Mouse (Mus musculus) intestine, embryonic 16.5 days (tissue): ENCODE results near the gene Mcm7. TPM values are rescaled to one million over a fixed set of nuclear protein-coding genes. Genes with fewer than 3 reads are reported as not detected.

Experiments used
- ATAC-seq: fragments of 200-750 bp; cut with Nextera tagmentation; 2 replicates; pipeline ENCODE4 v1.8.0; 2017; ENCODE audit warnings: moderate TSS enrichment, moderate library complexity
- H3K27ac ChIP-seq: fragments of 300-500 bp; sonication (generic); 2 replicates; pipeline ENCODE4 v1.5.1; 2014; ENCODE audit warnings: mild to moderate bottlenecking, low read length
- H3K27me3 ChIP-seq: fragments of 300-500 bp; sonication (generic); replicated peaks from 2 replicates; pipeline ENCODE4 v1.6.1; 2014; ENCODE audit warnings: low read length, control low read depth, mixed read lengths; ENCODE audit not compliant: control insufficient read depth, insufficient read depth
- H3K36me3 ChIP-seq: fragments of 300-500 bp; sonication (generic); 2 replicates; pipeline ENCODE4 v1.6.1; 2014; ENCODE audit warnings: low read length, control low read depth; ENCODE audit not compliant: control insufficient read depth, insufficient read depth
- H3K4me1 ChIP-seq: fragments of 300-500 bp; sonication (generic); 2 replicates; pipeline ENCODE4 v1.6.1; 2014; ENCODE audit warnings: low read length, control low read depth, mixed read lengths; ENCODE audit not compliant: control insufficient read depth, insufficient read depth
- H3K4me2 ChIP-seq: fragments of 300-500 bp; sonication (generic); 2 replicates; pipeline ENCODE4 v1.6.1; 2014; ENCODE audit warnings: low read depth, low read length, control low read depth
- H3K4me3 ChIP-seq: fragments of 300-500 bp; sonication (generic); 2 replicates; pipeline ENCODE4 v1.5.1; 2014; ENCODE audit warnings: mild to moderate bottlenecking, low read length
- H3K9ac ChIP-seq: fragments of 300-500 bp; sonication (generic); 2 replicates; pipeline ENCODE4 v1.6.1; 2014; ENCODE audit warnings: low read depth, low read length
- H3K9me3 ChIP-seq: fragments of 300-500 bp; sonication (generic); 2 replicates; pipeline ENCODE4 v1.6.1; 2016; ENCODE audit warnings: low read length, control low read depth; ENCODE audit not compliant: control insufficient read depth
- WGBS: fragments of 180-500 bp; shearing (Covaris S2); extraction: QIAGEN DNeasy Blood & Tissue Kit; methylation state at CpG from one replicate; pipeline ENCODE4 v1.1.7; 2014; 5-methylcytosine and 5-hydroxymethylcytosine counted together
- polyA plus RNA-seq: library from polyadenylated mRNA; unstranded; fragments of >200 nt; fragmentation: Nextera tagmentation; extraction: Ambion mirVana; gene quantifications from 2 replicates; pipeline ENCODE4 v1.2.1, GENCODE M21; 2015

Gene Mcm7
- polyA plus RNA-seq, 1 experiment from 2014 or later = 147 TPM

- peak; percentile 88 for ATAC-seq
- 6% methylated on average over 54 of the region's 54 CpGs for WGBS
- H3K36me3 ChIP-seq = no peaks in the 10 kb centered on the region
- peak within 1 kb of the TSS; percentile 69 for H3K4me3 ChIP-seq
- H3K9me3 ChIP-seq = no peaks in the 10 kb centered on the region
- no peaks in the 10 kb centered on the region for H3K27me3 ChIP-seq
- peak within 1 kb of the TSS; percentile 83 for H3K9ac ChIP-seq
- H3K4me2 ChIP-seq = peak within 1 kb of the TSS; percentile 91
- peak within 1 kb of the TSS; percentile 85 for H3K27ac ChIP-seq
- H3K4me1 ChIP-seq = 0 out of 2 replicates have a peak, but pooled peaks cover 3% of the 10 kb centered on the region
Observed at GRCm38 (mm10) chr5:138193771-138194727, 21.8 kb upstream of the Mcm7 start, which contains the start of gene Mblac1. TSS of gene Mblac1 (plus strand) at chr5:138194314.

DNA sequence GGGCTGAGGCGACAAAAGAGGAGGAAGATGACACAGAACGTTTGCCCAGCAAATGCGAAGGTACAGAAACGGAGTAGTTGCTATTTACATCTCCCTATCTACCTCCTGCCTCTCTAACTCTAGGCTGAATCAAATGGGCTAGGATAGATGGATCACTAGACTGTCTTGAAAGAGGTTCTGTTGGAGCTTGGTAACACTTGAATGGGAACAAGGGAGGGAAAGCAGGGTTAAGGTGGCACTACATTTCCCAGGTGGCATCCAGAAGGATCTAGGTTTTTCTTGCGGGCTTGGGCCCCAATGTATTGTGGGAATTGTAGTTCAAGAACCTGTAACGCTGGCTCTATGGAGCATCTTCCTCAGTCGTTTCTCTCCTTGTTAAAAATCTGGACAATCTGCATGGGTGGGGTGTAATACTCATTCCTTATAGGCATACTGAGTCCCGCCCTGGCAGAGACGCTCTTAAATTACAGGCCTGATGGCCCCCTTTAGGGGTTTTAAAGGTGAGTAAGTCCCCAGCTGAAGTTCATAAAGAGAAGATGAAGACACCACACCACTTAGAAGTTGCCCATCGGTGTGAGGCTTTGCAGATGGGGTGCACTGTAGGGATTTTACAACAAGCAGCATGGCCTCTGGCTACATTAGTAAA, 15.6 kb upstream of the Mcm7 start:
- ATAC-seq = peak; percentile 90
- Histone ChIP-seq H3K36me3 (no peaks in the 10 kb centered on the region), H3K4me3 (peak overlapping the region; percentile 79), H3K9me3 (no peaks in the 10 kb centered on the region), H3K4me2 (peak overlapping the region; percentile 55), H3K27me3 (no peaks in the 10 kb centered on the region), H3K4me1 (peaks cover 12% of the 10 kb centered on the region; the same call in 1 of the 2 replicates), H3K9ac (peak overlapping the region; percentile 69), H3K27ac (0 out of 2 replicates have a peak overlapping the region, but pooled peaks have one; percentile 25)
- WGBS = 0% methylated on average over 10 of the region's 10 CpGs

GRCm38 (mm10) chr5:138186950-138187638, 14.9 kb upstream of the Mcm7 start, which contains the start of the genes Taf6 and Cnpy4:
TSS of gene Taf6 (minus strand) at chr5:138187451.
TSS of gene Cnpy4 (plus strand) at chr5:138187485.
- H3K4me2 ChIP-seq = peak within 1 kb of the TSS; percentile 84
- peak; percentile 89 for ATAC-seq
- H3K9me3 ChIP-seq = no peaks in the 10 kb centered on the region
- H3K9ac ChIP-seq = peak within 1 kb of the TSS; percentile 81
- peaks cover 12% of the 10 kb centered on the region; the same call in 1 of the 2 replicates for H3K4me1 ChIP-seq
- H3K27me3 ChIP-seq = no peaks in the 10 kb centered on the region
- H3K36me3 ChIP-seq = peaks cover 5% of the 10 kb centered on the region; the same call in 1 of the 2 replicates
- peak within 1 kb of the TSS; percentile 79 for H3K4me3 ChIP-seq
- H3K27ac ChIP-seq = peak within 1 kb of the TSS; percentile 46
- WGBS = under 1% methylated on average over 31 of the region's 31 CpGs

DNA sequence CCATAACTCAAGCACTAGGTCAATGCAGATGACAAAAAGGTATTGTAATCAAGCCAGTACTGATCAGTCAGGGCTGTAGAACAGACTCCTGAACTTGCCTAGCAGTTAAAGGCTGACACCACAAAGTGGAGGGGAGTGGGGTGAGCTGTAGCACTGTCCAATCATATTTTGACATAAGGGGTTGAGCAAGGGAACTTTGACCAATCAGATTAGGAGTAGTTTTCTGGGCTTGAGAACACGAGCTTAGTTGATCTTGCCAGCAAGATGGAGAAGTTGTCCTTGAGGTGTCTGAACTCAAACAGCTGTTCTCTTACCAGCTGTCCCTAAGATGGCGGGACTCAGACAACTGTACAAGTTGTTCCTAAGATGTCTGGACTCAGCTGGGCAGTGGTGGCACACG, 995 bp upstream of the Mcm7 start:
- WGBS = 65% methylated on average over 3 of the region's 3 CpGs
- Histone ChIP-seq H3K4me3 (no peak overlapping the region), H3K36me3 (peaks cover 17% of the 10 kb centered on the region)

DNA sequence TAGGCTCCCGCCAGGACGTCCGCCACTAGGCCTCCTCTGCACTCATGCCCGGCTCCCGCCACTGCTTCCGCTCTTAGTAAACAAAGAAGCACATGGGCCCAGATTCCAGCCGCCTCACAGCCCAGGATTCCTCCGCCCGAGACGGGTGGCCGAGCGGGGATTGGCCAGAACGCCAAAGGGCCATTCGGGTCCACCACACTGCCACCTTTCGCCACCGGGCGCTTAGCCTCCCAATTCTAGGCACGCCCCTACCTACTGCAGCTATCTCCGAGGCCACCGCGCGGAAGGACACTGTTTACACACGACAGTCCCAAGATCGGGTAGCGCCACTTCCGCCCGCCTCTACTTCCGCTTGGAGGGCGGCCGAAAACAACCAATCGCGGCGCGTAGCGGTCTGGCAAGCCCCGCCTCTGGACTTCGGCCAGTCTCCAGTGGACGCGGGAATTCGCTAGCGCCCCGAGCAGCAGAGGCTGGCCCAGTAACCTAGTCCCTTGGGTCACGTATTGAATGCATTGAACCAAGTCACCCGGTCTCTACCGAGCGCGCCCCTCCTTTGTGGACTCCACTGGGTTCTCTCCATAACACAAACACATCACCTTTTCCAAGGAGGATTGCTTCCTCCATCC, 1.2 kb downstream of the Mcm7 start:
- no peaks in the 10 kb centered on the region for H3K27me3 ChIP-seq
- peak overlapping the region; percentile 82 for H3K4me3 ChIP-seq
- H3K4me1 ChIP-seq = peaks cover 11% of the 10 kb centered on the region
- H3K9me3 ChIP-seq = no peaks in the 10 kb centered on the region
- peaks cover 19% of the 10 kb centered on the region for H3K36me3 ChIP-seq
- H3K9ac ChIP-seq = peak overlapping the region; percentile 80
- peak overlapping the region; percentile 79 for H3K4me2 ChIP-seq
- ATAC-seq = peak; percentile 89
- under 1% methylated on average over 47 of the region's 47 CpGs for WGBS
- peak overlapping the region; percentile 96 for H3K27ac ChIP-seq

More for the DNA sequence above, 995 bp upstream of the Mcm7 start:
- Histone ChIP-seq H3K4me1 (peaks cover 11% of the 10 kb centered on the region), H3K27me3 (no peaks in the 10 kb centered on the region), H3K9ac (no peak overlapping the region), H3K4me2 (no peak overlapping the region), H3K9me3 (no peaks in the 10 kb centered on the region), H3K27ac (no peak overlapping the region)
- no peak for ATAC-seq

DNA sequence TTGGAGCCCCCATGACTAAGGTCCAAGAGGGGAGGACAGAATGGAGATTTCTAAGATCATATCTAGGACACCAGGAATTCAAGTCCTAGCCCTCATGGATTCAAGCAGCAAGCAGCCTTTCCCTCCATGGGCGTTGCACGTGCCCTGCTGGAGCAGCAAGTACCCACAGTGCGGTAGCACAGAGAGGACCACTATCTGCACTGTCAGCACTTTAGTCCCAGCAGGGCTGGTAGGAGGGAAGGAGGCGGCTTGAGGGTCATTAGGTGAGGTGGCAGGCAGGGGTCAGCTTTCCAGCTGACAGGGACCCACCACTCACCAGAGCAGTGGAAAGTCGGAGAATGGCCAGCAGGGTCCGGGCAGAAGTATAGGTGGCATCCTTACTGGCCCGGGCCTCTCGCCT, 6.6 kb downstream of the Mcm7 start:
- peaks cover 28% of the 10 kb centered on the region for H3K36me3 ChIP-seq
- H3K9me3 ChIP-seq = no peaks in the 10 kb centered on the region
- 84% methylated on average over 8 of the region's 8 CpGs for WGBS
- no peak overlapping the region for H3K27ac ChIP-seq
- peaks cover 16% of the 10 kb centered on the region for H3K4me1 ChIP-seq
- ATAC-seq = no peak
- H3K9ac ChIP-seq = no peak overlapping the region
- no peak overlapping the region for H3K4me3 ChIP-seq
- no peak overlapping the region for H3K4me2 ChIP-seq
- no peaks in the 10 kb centered on the region for H3K27me3 ChIP-seq

GRCm38 (mm10) chr5:138163610-138164009, 8.6 kb downstream of the Mcm7 start:
- Histone ChIP-seq H3K4me3 (no peak overlapping the region), H3K27ac (no peak overlapping the region), H3K9me3 (no peaks in the 10 kb centered on the region), H3K27me3 (no peaks in the 10 kb centered on the region), H3K9ac (no peak overlapping the region), H3K4me2 (no peak overlapping the region), H3K4me1 (peaks cover 12% of the 10 kb centered on the region), H3K36me3 (peaks cover 28% of the 10 kb centered on the region)
- ATAC-seq = no peak
- 66% methylated on average over 10 of the region's 10 CpGs for WGBS

GRCm38 (mm10) chr5:138163046-138163445, 9.2 kb downstream of the Mcm7 start:
- Histone ChIP-seq H3K4me1 (peaks cover 12% of the 10 kb centered on the region), H3K36me3 (peaks cover 28% of the 10 kb centered on the region), H3K9ac (no peak overlapping the region; the same call in 1 of the 2 replicates), H3K4me3 (no peak overlapping the region), H3K9me3 (no peaks in the 10 kb centered on the region), H3K4me2 (no peak overlapping the region), H3K27me3 (no peaks in the 10 kb centered on the region), H3K27ac (no peak overlapping the region)
- WGBS = 65% methylated on average over 6 of the region's 6 CpGs
- no peak for ATAC-seq
